Mouse (Mus musculus): ENCODE measurements at regions not wholly inside any gene's neighbourhood (a gene's known extent, or its start where the extent isn't known, plus 50 kb on each side); places are given as distances from the start of the nearest gene placed in this dataset.
A peak's percentile ranks its signal among the peaks of the same experiment; 100 is the strongest.

DNA sequence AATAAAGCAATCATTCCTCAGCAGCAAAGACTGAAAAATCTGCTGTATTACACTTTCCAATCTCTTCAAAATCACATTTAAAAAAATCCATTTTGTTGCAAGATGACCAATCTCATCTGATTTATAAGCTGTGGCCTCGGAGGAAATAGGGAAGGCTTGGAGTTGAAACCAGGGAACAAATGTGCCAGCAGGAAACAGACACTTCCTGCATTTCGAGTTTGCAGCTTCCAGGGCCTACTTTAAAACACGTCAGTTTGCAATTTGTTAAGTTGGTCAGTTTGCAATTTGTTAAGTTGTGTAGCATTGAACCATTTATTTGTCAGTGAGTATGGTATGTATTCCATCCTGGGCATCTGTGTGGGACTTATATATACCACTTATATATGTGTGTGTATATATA lies 115.3 kb downstream of the Adcyap1 start:
- Histone ChIP-seq H3K9me3 (replicated peaks; ENCODE audit: control insufficient read depth, insufficient read depth, low read length, poor library complexity, severe bottlenecking) (no peaks in the 10 kb centered on the region), H3K4me1 (ENCODE audit: control insufficient read depth, insufficient read depth, low read length) (no peaks in the 10 kb centered on the region), H3K27me3 (ENCODE audit: control insufficient read depth, insufficient read depth, low read length, poor library complexity, severe bottlenecking) (no peaks in the 10 kb centered on the region; the same call in 1 of the 2 replicates), H3K9ac (ENCODE audit: low read depth, poor library complexity, severe bottlenecking) (no peak overlapping the region), H3K27ac (ENCODE audit: insufficient read depth, low read length) (no peak overlapping the region), H3K4me3 (ENCODE audit: low read depth, low read length) (no peak overlapping the region), H3K36me3 (ENCODE audit: control insufficient read depth, insufficient read depth, low read length, poor library complexity, severe bottlenecking) (no peaks in the 10 kb centered on the region)
- TF ChIP-seq EP300 (IDR thresholded peaks at IDR 0.05; ENCODE audit: insufficient read depth, low read depth, low read length): no peak
- TF ChIP-seq CTCF (IDR thresholded peaks at IDR 0.05; ENCODE audit: low read depth, low read length): no peak
- TF ChIP-seq POLR2A (IDR thresholded peaks at IDR 0.05; ENCODE audit: insufficient read depth, low read length): no peak

DNA sequence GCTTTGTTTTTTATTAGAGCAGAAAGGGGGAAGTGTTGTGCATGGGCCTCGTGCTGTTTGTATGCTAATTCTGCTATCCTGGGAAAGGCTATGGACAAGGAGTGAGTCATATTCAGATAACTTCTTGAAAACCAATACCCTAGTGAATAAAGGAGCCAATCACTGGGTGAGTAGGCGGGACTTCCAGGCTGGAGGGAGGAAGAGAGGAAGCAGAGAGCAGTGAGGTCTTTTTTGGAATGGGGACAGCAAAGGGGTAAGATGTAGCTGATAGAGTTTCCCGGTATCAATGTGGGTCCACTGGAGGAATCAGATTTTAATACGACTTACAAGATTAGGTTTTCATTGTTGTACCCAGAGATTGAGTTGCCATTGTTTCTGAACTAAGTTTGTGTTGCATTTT lies 122.7 kb downstream of the Adcyap1 start:
- Histone ChIP-seq H3K4me3 (ENCODE audit: low read depth, low read length) (peak overlapping the region; percentile 58), H3K9me3 (replicated peaks; ENCODE audit: control insufficient read depth, insufficient read depth, low read length, poor library complexity, severe bottlenecking) (no peaks in the 10 kb centered on the region), H3K36me3 (ENCODE audit: control insufficient read depth, insufficient read depth, low read length, poor library complexity, severe bottlenecking) (no peaks in the 10 kb centered on the region), H3K27me3 (ENCODE audit: control insufficient read depth, insufficient read depth, low read length, poor library complexity, severe bottlenecking) (no peaks in the 10 kb centered on the region), H3K27ac (ENCODE audit: insufficient read depth, low read length) (no peak overlapping the region), H3K4me1 (ENCODE audit: control insufficient read depth, insufficient read depth, low read length) (no peaks in the 10 kb centered on the region), H3K9ac (ENCODE audit: low read depth, poor library complexity, severe bottlenecking) (peak overlapping the region; percentile 48)
- TF ChIP-seq POLR2A (IDR thresholded peaks at IDR 0.05; ENCODE audit: insufficient read depth, low read length) (peak; percentile 53), CTCF (IDR thresholded peaks at IDR 0.05; ENCODE audit: low read depth, low read length) (no peak)

DNA sequence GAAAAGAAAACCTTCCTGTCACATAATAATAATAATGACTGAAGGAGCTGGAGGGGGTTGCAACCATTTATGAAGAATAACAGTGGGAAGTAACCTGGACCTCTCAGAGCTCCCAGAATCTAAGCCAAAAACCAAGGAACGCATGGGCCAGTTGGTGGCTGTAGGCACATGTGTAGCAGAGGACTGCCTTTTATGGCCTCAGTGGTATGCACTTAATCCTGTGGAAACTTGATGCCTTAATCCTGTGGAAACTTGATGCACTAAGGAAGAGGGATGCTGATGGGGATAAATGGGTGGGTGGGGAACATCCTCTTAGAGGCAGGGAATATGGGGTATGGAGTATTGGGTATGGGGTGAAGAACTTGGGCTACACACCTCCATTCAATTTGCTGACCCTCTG lies 138.8 kb downstream of the Adcyap1 start:
- TF ChIP-seq EP300 (IDR thresholded peaks at IDR 0.05; ENCODE audit: insufficient read depth, low read depth, low read length): no peak
- TF ChIP-seq POLR2A (IDR thresholded peaks at IDR 0.05; ENCODE audit: insufficient read depth, low read length): no peak
- no peak for TF ChIP-seq CTCF (IDR thresholded peaks at IDR 0.05; ENCODE audit: low read depth, low read length)
- H3K27me3 ChIP-seq (ENCODE audit: control insufficient read depth, insufficient read depth, low read length, poor library complexity, severe bottlenecking): no peaks in the 10 kb centered on the region
- H3K4me1 ChIP-seq (ENCODE audit: control insufficient read depth, insufficient read depth, low read length): no peaks in the 10 kb centered on the region
- no peaks in the 10 kb centered on the region for H3K9me3 ChIP-seq (replicated peaks; ENCODE audit: control insufficient read depth, insufficient read depth, low read length, poor library complexity, severe bottlenecking)
- no peak overlapping the region for H3K9ac ChIP-seq (ENCODE audit: low read depth, poor library complexity, severe bottlenecking)
- no peak overlapping the region for H3K27ac ChIP-seq (ENCODE audit: insufficient read depth, low read length)
- H3K36me3 ChIP-seq (ENCODE audit: control insufficient read depth, insufficient read depth, low read length, poor library complexity, severe bottlenecking): no peaks in the 10 kb centered on the region
- no peak overlapping the region for H3K4me3 ChIP-seq (ENCODE audit: low read depth, low read length)

GRCm38 (mm10) chr17:93355238-93355637 lies 156.4 kb downstream of the Adcyap1 start:
- TF ChIP-seq POLR2A (IDR thresholded peaks at IDR 0.05; ENCODE audit: insufficient read depth, low read length) (no peak), CTCF (IDR thresholded peaks at IDR 0.05; ENCODE audit: low read depth, low read length) (no peak), EP300 (IDR thresholded peaks at IDR 0.05; ENCODE audit: insufficient read depth, low read depth, low read length) (no peak)
- no peak overlapping the region for H3K4me3 ChIP-seq (ENCODE audit: low read depth, low read length)
- no peak overlapping the region for H3K9ac ChIP-seq (ENCODE audit: low read depth, poor library complexity, severe bottlenecking)
- no peaks in the 10 kb centered on the region for H3K4me1 ChIP-seq (ENCODE audit: control insufficient read depth, insufficient read depth, low read length)
- no peaks in the 10 kb centered on the region for H3K36me3 ChIP-seq (ENCODE audit: control insufficient read depth, insufficient read depth, low read length, poor library complexity, severe bottlenecking)
- H3K27me3 ChIP-seq (ENCODE audit: control insufficient read depth, insufficient read depth, low read length, poor library complexity, severe bottlenecking): no peaks in the 10 kb centered on the region
- H3K27ac ChIP-seq (ENCODE audit: insufficient read depth, low read length): no peak overlapping the region
- H3K9me3 ChIP-seq (replicated peaks; ENCODE audit: control insufficient read depth, insufficient read depth, low read length, poor library complexity, severe bottlenecking): no peaks in the 10 kb centered on the region

DNA sequence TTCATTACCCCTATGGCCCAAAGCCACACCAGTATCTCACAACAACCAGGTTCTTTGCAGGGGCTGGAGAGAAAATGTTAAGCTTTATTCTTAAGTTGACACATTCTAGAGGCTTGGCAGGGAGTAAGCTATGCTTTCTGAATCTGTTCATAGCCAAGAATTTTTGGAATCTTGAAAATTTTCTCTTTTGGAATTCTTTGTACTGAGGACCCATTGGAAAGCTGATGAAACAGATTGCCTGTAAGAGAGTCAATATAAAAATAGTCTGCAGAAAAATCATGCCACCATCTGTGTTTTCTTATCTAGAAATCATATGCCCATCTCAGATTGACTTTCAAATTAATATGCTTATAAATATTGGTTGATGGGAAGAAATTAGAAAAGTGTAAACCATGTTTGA lies 164.1 kb downstream of the Adcyap1 start:
- Histone ChIP-seq H3K9ac (ENCODE audit: low read depth, poor library complexity, severe bottlenecking) (no peak overlapping the region), H3K36me3 (ENCODE audit: control insufficient read depth, insufficient read depth, low read length, poor library complexity, severe bottlenecking) (no peaks in the 10 kb centered on the region), H3K4me1 (ENCODE audit: control insufficient read depth, insufficient read depth, low read length) (no peaks in the 10 kb centered on the region), H3K9me3 (replicated peaks; ENCODE audit: control insufficient read depth, insufficient read depth, low read length, poor library complexity, severe bottlenecking) (no peaks in the 10 kb centered on the region), H3K27ac (ENCODE audit: insufficient read depth, low read length) (no peak overlapping the region), H3K4me3 (ENCODE audit: low read depth, low read length) (no peak overlapping the region), H3K27me3 (ENCODE audit: control insufficient read depth, insufficient read depth, low read length, poor library complexity, severe bottlenecking) (no peaks in the 10 kb centered on the region)
- TF ChIP-seq CTCF (IDR thresholded peaks at IDR 0.05; ENCODE audit: low read depth, low read length) (no peak), EP300 (IDR thresholded peaks at IDR 0.05; ENCODE audit: insufficient read depth, low read depth, low read length) (no peak), POLR2A (IDR thresholded peaks at IDR 0.05; ENCODE audit: insufficient read depth, low read length) (no peak)

DNA sequence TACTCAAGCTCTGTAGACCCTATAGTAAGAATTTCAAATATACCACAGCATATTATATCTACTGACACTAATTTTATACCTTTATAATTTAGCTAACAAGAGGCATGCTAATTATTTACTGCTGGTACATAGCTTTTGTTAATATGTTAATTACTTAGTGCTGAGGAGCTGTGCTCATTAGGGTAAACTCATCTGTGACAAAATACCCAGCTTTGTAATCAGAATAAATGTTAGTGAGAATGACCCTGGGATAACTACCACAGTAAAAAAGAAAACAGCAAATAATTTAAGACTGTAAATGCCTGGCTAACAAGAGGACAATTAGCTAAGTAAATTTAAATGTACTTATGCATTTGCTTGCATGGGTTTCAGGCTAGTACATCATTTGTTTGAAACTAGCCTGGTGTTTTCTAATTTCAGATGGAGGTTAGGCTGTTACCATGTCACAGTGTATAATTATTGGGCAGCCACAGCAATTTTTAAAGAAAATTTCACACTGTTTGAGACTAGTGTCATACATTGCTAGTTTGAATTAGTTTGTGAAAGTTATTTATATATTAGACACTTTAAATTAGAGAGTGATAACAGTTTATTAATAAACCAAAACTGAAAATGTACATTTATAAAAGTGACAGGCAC lies 178.8 kb downstream of the Adcyap1 start:
- Histone ChIP-seq H3K9me3 (replicated peaks; ENCODE audit: control insufficient read depth, insufficient read depth, low read length, poor library complexity, severe bottlenecking) (no peaks in the 10 kb centered on the region), H3K27me3 (ENCODE audit: control insufficient read depth, insufficient read depth, low read length, poor library complexity, severe bottlenecking) (no peaks in the 10 kb centered on the region), H3K27ac (ENCODE audit: insufficient read depth, low read length) (no peak overlapping the region), H3K4me3 (ENCODE audit: low read depth, low read length) (no peak overlapping the region), H3K9ac (ENCODE audit: low read depth, poor library complexity, severe bottlenecking) (no peak overlapping the region), H3K4me1 (ENCODE audit: control insufficient read depth, insufficient read depth, low read length) (no peaks in the 10 kb centered on the region), H3K36me3 (ENCODE audit: control insufficient read depth, insufficient read depth, low read length, poor library complexity, severe bottlenecking) (no peaks in the 10 kb centered on the region)
- no peak for TF ChIP-seq EP300 (IDR thresholded peaks at IDR 0.05; ENCODE audit: insufficient read depth, low read depth, low read length)
- no peak for TF ChIP-seq CTCF (IDR thresholded peaks at IDR 0.05; ENCODE audit: low read depth, low read length)

Data from ES-Bruce4 (cell line).